Mouse (Mus musculus) intestine, embryonic 14.5 days (tissue): ENCODE results near the gene Obsl1. TPM values are rescaled to one million over a fixed set of nuclear protein-coding genes. Genes with fewer than 3 reads are reported as not detected.

Source experiments
- ATAC-seq: fragments of 200-750 bp; cut with Nextera tagmentation; replicated peaks from 2 replicates; pipeline ENCODE4 v1.8.0; 2017; ENCODE audit warnings: low read depth, moderate number of reproducible peaks, moderate TSS enrichment, moderate library complexity; ENCODE audit not compliant: low FRiP score, low TSS enrichment
- DNase-seq: peaks from one replicate; pipeline ENCODE4 v3.0.0-alpha.2; 2018; ENCODE audit warnings: low spot score
- H3K27ac ChIP-seq: fragments of 300-500 bp; sonication (generic); 2 replicates; pipeline ENCODE4 v1.5.1; 2014; ENCODE audit warnings: low read depth, mild to moderate bottlenecking, control low read depth
- H3K27me3 ChIP-seq: fragments of 300-500 bp; sonication (generic); replicated peaks from 2 replicates; pipeline ENCODE4 v1.6.1; 2014; ENCODE audit warnings: low read length, control low read depth; ENCODE audit not compliant: control insufficient read depth, insufficient read depth
- H3K36me3 ChIP-seq: fragments of 300-500 bp; sonication (generic); 2 replicates; pipeline ENCODE4 v1.6.1; 2014; ENCODE audit warnings: low read length, control low read depth; ENCODE audit not compliant: control insufficient read depth, insufficient read depth
- H3K4me1 ChIP-seq: fragments of 300-500 bp; sonication (generic); replicated peaks from 2 replicates; pipeline ENCODE4 v1.6.1; 2014; ENCODE audit warnings: low read length, control low read depth, mixed read lengths; ENCODE audit not compliant: control insufficient read depth, insufficient read depth
- H3K4me2 ChIP-seq: fragments of 300-500 bp; sonication (generic); 2 replicates; pipeline ENCODE4 v1.6.1; 2014; ENCODE audit warnings: low read length
- H3K4me3 ChIP-seq: fragments of 300-500 bp; sonication (generic); 2 replicates; pipeline ENCODE4 v1.5.1; 2014; ENCODE audit warnings: low read depth, low read length, control low read depth, mixed read lengths
- H3K9ac ChIP-seq: fragments of 300-500 bp; sonication (generic); 2 replicates; pipeline ENCODE4 v1.6.1; 2014; ENCODE audit warnings: mild to moderate bottlenecking, low read length
- H3K9me3 ChIP-seq: fragments of 300-500 bp; sonication (generic); 2 replicates; pipeline ENCODE4 v1.6.1; 2016; ENCODE audit warnings: low read length, control low read depth; ENCODE audit not compliant: control insufficient read depth
- WGBS: fragments of 180-500 bp; shearing (Covaris S2); extraction: QIAGEN DNeasy Blood & Tissue Kit; methylation state at CpG from one replicate; pipeline ENCODE4 v1.1.7; 2014; 5-methylcytosine and 5-hydroxymethylcytosine counted together
- polyA plus RNA-seq: library from polyadenylated mRNA; unstranded; fragments of >200 nt; fragmentation: Nextera tagmentation; extraction: Ambion mirVana; gene quantifications from 2 replicates; pipeline ENCODE4 v1.2.1, GENCODE M21; 2014

Obsl1 gene
- polyA plus RNA-seq, 1 experiment from 2014 or later = 88.4 TPM

DNA sequence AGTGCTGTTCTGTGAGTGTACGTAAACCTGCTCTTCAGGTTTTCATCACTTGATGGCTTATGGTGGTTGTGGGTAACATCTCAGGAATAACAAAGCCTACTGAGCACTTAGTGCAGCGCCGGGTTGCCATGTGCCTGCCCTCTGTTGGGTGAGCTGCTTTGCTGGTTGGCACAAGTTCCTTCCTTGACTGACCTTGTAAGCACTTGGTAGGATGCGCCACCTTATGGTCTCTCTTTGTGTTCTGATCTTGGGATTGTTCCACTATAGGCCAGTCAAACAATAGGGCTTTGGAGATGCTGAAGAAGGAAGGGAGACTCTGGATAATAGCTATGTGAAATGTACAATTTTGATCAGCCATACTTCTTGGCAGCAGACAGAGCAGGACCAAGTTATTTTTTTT is 24.3 kb upstream of the Obsl1 start:
- DNase-seq = no peak
- H3K4me3 ChIP-seq = no peak overlapping the region
- no peaks in the 10 kb centered on the region for H3K27me3 ChIP-seq
- H3K27ac ChIP-seq = no peak overlapping the region
- no peaks in the 10 kb centered on the region for H3K4me1 ChIP-seq
- H3K4me2 ChIP-seq = no peak overlapping the region
- ATAC-seq = no peak
- H3K36me3 ChIP-seq = peaks cover 79% of the 10 kb centered on the region
- H3K9ac ChIP-seq = no peak overlapping the region
- WGBS = 79% methylated on average over 4 of the region's 4 CpGs
- no peaks in the 10 kb centered on the region for H3K9me3 ChIP-seq

DNA sequence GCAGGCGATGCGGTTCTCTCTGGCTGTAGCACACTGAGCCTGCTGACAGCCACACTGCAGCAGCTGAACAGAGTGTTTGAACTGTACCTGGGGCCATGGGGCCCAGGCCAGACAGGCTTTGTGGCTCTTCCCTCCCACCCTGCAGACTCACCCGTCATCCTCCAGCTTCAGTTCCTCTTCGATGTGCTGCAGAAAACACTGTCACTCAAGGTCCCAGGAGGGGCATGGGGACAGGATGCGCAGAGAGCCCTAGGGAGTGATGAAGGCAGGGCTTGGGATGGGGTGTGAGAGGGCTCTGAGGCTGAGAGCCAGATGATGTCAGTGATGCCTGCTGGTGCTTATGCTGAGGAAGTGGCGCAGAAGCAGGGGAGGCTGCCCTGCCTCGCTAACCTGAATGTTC is 18.4 kb upstream of the Obsl1 start:
- DNase-seq = no peak
- Histone ChIP-seq H3K9ac (no peak overlapping the region), H3K27ac (no peak overlapping the region), H3K36me3 (peaks cover 42% of the 10 kb centered on the region), H3K4me2 (no peak overlapping the region), H3K9me3 (no peaks in the 10 kb centered on the region), H3K4me1 (peaks cover 18% of the 10 kb centered on the region), H3K4me3 (no peak overlapping the region), H3K27me3 (no peaks in the 10 kb centered on the region)
- WGBS = 85% methylated on average over 7 of the region's 7 CpGs
- ATAC-seq = no peak

DNA sequence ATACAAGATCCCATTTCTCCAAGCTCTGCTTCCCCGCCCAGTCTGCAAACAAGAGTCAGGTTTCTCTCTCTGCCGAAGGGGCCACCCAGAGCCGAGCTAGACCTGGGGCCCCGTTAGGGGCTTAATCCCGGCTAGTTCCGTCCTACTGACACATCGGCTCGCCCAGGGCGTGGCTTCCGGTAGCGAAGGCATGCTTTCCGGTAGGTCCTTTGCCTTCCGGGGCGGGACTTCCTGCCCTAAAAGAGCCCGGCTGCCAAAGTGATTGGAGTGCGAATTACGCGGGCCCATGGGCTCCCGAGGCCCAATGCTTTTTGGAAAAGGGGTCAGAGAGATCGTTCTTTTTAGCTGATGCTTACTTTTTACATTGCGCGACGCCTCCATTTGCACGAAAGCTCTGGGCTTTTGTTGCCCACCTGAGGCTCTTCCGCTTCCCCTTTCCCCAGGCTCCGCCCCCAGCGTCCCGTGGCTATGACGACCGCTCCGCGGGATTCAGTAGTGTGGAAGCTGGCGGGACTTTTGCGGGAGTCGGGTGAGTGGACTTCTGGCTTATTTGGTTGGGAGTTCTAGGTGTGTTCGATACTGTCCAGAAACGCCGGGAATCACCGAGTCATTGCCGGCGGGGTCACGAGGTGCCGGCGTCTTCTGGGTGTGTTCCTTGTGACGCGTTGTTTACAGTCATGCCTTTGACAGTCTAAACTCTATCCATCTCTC is 15.2 kb upstream of the Obsl1 start, which contains the start of gene Stk11ip:
Gene Stk11ip, plus strand, starts transcription at position 209 of the 711 bp plus-strand sequence.
- peak within 1 kb of the TSS; percentile 98 for H3K27ac ChIP-seq
- H3K4me1 ChIP-seq = peaks cover 28% of the 10 kb centered on the region
- peak; percentile 97 for DNase-seq
- peak within 1 kb of the TSS; percentile 94 for H3K4me2 ChIP-seq
- H3K9ac ChIP-seq = peak within 1 kb of the TSS; percentile 51
- no peaks in the 10 kb centered on the region for H3K27me3 ChIP-seq
- peak within 1 kb of the TSS; percentile 72 for H3K4me3 ChIP-seq
- peak; percentile 97 for ATAC-seq
- H3K9me3 ChIP-seq = no peaks in the 10 kb centered on the region
- peaks cover 13% of the 10 kb centered on the region for H3K36me3 ChIP-seq
- WGBS = under 1% methylated on average over 46 of the region's 46 CpGs

DNA sequence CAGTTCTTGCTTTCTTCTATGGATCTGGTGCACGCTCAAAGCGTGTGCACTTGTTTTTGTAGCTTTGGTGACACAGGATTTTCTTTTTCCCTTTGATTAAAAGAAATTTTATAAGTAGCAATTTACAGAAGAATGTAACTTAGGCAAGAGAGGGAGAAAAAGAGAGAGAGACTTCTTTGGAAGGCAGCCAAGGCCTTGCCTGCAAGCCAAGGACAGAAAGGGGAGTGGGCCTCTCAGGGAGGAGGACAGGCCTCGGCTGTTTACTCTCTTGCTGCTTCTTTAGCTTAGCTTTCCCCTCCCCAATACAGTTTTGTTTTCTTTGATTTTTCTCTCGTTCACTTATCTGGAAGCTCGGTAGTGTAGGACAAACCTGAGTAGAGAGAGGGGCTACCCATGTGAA is 13.3 kb upstream of the Obsl1 start:
- Histone ChIP-seq H3K9ac (no peak overlapping the region), H3K27ac (peak overlapping the region; percentile 98), H3K4me1 (peaks cover 31% of the 10 kb centered on the region), H3K27me3 (no peaks in the 10 kb centered on the region), H3K36me3 (no peaks in the 10 kb centered on the region), H3K4me3 (no peak overlapping the region), H3K4me2 (0 out of 2 replicates have a peak overlapping the region, but pooled peaks have one; percentile 7), H3K9me3 (no peaks in the 10 kb centered on the region)
- 40% methylated on average over 5 of the region's 5 CpGs for WGBS
- ATAC-seq (no peak), DNase-seq (no peak)

DNA sequence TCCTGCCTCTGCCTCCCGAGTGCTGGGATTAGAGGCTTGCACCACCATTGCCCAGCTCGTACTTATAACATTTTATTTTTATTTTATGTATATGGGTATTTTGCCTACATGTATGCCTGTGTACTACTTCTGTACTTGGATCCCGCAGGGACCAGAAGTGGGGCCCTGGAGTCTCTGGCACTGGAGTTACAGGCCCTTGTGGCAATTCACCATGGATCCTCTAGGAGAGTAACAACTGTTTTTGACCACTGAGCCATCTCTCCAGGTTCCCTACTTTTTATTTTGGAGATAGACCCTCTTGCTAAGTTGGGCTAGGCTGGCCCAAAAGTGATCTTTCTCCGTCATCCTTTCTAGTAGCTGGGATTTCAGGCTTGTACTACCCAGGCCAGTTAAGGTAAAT is 12.2 kb upstream of the Obsl1 start:
- ATAC-seq (no peak), DNase-seq (no peak)
- Histone ChIP-seq H3K27ac (peak overlapping the region; percentile 75), H3K9me3 (no peaks in the 10 kb centered on the region), H3K9ac (no peak overlapping the region), H3K27me3 (no peaks in the 10 kb centered on the region), H3K4me1 (peaks cover 31% of the 10 kb centered on the region), H3K36me3 (no peaks in the 10 kb centered on the region), H3K4me2 (no peak overlapping the region), H3K4me3 (no peak overlapping the region)
- WGBS = 96% methylated on average over 4 of the region's 4 CpGs

DNA sequence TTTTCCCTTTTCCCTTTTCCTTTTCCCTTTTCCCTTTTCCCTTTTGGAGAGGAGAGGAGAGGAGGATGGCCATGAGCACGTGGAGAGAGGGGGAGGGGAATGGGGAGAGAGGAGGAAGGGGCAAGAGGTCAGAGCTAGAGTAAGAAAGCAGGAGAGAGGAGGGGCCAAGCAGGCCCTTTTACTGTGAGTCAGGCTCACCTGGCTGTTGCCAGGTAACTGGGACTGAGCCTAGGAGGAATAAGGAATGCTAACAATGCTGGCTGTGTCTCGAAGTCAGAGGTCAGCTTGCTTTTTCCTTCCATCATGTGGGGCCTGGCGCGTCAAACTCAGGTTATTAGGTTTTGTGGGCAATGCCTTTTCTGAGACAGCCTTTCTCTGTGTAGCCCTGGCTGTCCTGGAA is 11.7 kb upstream of the Obsl1 start:
- Histone ChIP-seq H3K4me2 (no peak overlapping the region), H3K4me3 (no peak overlapping the region), H3K9ac (no peak overlapping the region), H3K27ac (peak overlapping the region; percentile 75), H3K36me3 (no peaks in the 10 kb centered on the region), H3K9me3 (no peaks in the 10 kb centered on the region), H3K27me3 (no peaks in the 10 kb centered on the region), H3K4me1 (peaks cover 31% of the 10 kb centered on the region)
- ATAC-seq = no peak
- WGBS = 47% methylated on average over 3 of the region's 4 CpGs
- DNase-seq = no peak

DNA sequence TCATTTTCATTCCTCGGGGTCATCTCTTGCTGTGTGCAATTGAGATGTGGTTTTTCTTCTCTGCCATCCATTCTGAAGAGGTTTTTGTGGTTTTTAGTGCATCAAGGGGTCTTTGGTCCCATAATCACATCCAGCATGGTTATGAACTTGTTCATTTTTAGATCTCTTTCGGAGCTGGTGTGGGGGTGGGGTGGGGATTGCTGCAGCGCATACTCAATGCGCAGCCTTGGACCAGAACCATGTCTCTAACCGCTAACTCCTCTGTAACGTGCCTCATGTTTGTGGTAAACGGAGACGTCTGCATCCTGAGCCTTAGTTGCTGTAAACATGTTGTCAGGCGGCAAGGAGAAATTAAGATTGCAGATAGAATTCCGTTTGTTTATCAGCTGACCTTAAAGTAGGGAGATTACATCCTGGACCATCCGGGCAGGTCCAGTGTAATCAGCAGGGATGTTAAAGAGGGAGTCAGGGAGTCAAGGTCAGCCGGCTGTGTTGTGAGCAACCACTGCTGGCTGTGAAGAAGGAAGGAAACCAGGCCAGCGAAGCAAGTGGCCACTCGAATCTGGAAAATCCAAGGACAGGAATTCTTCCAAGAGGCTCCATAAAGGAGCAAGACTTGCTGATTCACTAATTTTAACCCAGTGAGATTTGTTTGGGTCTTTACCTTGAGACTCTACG is 10.6 kb upstream of the Obsl1 start:
- WGBS = 67% methylated on average over 15 of the region's 15 CpGs
- H3K27me3 ChIP-seq = no peaks in the 10 kb centered on the region
- H3K4me3 ChIP-seq = no peak overlapping the region
- ATAC-seq = no peak
- H3K4me2 ChIP-seq = no peak overlapping the region
- H3K9me3 ChIP-seq = no peaks in the 10 kb centered on the region
- no peaks in the 10 kb centered on the region for H3K36me3 ChIP-seq
- H3K27ac ChIP-seq = no peak overlapping the region
- no peak for DNase-seq
- peaks cover 26% of the 10 kb centered on the region for H3K4me1 ChIP-seq
- H3K9ac ChIP-seq = no peak overlapping the region

DNA sequence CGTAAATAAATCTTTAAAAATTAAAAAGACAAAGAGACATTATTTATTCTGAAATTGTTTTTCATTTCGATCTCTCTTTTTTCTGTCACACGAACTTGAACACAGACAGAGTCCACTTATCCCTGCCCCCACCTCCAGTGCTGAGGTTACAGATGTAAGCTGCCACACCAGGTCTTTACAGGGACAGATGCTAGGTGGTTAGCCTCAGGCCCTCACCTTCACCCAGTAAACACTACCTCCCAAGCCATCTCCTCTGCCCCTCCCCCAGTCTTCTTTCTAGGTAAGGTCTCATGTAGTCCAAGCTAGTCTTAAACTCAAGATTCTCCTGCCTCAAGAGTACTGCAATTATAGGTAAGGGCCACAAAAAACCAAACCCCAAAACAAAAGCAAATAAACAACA is 6.3 kb upstream of the Obsl1 start:
- no peaks in the 10 kb centered on the region for H3K36me3 ChIP-seq
- no peak for ATAC-seq
- no peaks in the 10 kb centered on the region for H3K27me3 ChIP-seq
- H3K27ac ChIP-seq = no peak overlapping the region
- H3K9ac ChIP-seq = no peak overlapping the region
- no peak overlapping the region for H3K4me3 ChIP-seq
- no peak for DNase-seq
- H3K4me2 ChIP-seq = no peak overlapping the region
- no peaks in the 10 kb centered on the region for H3K9me3 ChIP-seq
- 85% methylated on average over 3 of the region's 3 CpGs for WGBS
- H3K4me1 ChIP-seq = peaks cover 14% of the 10 kb centered on the region
